Mouse (Mus musculus): Measurements from ENCODE around the gene Cdk6. TPM values are rescaled to one million over a fixed set of nuclear protein-coding genes. Genes with fewer than 3 reads are reported as not detected.
"Not testable (repeated sequence)": the region's sequence is repeated elsewhere in the genome, so short reads cannot be mapped to it uniquely, and the experiment has no call there.

Cdk6 gene
- total RNA-seq, 2 experiments from 2014 or later, result 0.92 to 1.2 TPM

DNA sequence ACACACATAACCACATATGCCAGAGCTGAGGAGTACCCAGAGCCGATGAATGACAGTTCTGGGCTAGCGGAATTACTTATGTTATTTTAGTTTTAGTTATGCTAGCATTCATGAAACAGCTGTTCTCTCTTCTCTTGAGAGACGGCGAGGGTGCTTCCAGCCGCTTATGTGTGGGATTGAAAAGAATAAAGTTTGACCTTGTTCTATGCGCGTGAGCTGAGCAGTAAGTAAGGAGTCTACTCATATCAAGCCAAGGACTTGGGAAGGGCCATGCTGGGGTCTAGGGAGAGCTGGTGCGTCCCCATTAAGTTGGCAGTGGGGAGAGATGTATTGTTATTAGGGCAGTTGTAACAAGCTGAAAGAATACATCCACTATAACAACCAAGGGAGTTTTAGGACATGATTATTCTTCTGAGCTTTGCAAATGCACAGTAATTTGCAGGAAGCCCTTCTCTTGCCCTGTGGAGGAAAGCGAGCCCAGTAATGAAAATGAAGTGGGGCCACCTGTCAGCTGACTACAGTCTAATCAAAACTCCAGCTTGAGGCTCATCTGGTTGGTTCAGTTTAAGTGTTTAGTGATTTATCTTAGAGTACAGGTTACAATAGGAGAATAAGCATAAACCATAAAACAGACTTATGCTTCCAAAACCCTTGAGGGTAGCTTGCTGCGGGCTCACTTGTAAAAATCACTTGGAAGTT is 170.0 kb downstream of the Cdk6 start:
- no peak for TF ChIP-seq CTCF (IDR thresholded peaks at IDR 0.05)
- no peak for DNase-seq
- H3K4me3 ChIP-seq, result no peak overlapping the region
- no peak overlapping the region for H3K27ac ChIP-seq
- intact Hi-C loops (cut with DNase I), result no loop called here

DNA sequence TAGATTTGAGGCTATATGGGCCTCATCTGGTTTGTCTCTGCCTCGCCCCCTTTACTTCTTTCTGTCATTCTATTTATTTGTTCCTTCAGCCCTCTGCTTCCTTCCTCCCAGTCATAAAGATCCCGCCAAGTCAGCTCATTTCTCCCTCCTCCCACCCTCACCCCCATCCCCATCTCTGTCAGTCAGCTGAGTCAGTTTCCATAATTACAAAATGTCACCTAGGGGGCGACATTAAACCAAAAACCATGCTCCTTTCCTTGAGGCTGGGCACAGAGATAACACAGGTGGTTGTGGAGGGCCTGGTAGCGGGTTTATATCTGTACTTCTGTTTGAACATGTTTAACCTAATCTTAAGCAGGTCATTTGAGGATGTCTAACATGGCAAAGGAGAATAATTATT is 171.3 kb downstream of the Cdk6 start:
- intact Hi-C loops (cut with DNase I), result no loop called here
- H3K27ac ChIP-seq, result no peak overlapping the region
- no peak overlapping the region for H3K4me3 ChIP-seq
- peak; percentile 20; the same call in 1 of the 2 replicates for TF ChIP-seq CTCF (IDR thresholded peaks at IDR 0.05)
- no peak for DNase-seq

DNA sequence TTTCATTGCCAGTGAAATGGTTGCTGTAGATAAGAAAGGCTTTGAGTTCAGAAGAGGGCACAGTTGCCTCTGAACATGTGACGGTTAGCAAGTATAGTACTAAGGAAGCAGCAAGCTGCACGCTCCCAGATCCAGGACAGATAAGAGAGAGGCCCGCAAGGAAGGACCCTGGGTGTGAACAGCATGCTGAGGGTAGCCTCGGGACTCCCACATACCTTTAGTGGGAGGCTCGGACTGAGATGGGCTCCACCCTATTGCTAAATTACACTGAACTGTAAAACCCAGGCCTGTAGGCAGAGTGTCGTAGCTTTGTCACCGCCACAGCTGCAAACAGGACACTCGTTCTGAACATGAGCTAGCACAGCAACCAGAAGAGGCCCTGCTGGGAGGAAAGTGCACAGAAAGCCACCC is 173.6 kb downstream of the Cdk6 start:
- H3K27ac ChIP-seq, result no peak overlapping the region
- intact Hi-C loops (cut with DNase I), result loop anchor here (5.0 kb wide), 2 partner anchors 293 to 368 kb away; no protein-coding TSS in a partner anchor
- TF ChIP-seq CTCF (IDR thresholded peaks at IDR 0.05), result no peak

DNA sequence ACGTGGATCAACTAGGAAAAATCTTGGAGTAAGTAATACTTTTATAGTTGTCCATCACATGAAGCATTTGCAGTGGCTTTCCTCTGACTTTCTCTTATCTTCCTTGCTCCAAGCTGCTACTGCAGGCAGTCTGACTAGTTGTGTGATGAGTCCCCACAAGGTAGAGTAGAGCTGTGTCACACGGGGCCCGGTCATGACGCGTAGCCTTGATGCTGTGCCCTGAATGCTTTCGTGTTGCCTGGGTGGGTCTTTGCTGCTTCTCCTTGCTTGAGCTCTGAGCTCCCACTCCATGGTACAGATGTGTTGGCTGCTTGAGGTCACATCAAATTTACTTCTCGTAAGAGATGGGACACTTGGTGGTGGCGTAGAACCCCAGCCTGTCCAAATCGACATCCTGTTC is 174.2 kb downstream of the Cdk6 start:
- no peak for DNase-seq
- intact Hi-C loops (cut with DNase I), result loop anchor here (5.0 kb wide), 2 partner anchors 293 to 368 kb away; no protein-coding TSS in a partner anchor

More for the DNA sequence above, 173.6 kb downstream of the Cdk6 start:
- no peak overlapping the region for H3K4me3 ChIP-seq
- no peak for DNase-seq

DNA sequence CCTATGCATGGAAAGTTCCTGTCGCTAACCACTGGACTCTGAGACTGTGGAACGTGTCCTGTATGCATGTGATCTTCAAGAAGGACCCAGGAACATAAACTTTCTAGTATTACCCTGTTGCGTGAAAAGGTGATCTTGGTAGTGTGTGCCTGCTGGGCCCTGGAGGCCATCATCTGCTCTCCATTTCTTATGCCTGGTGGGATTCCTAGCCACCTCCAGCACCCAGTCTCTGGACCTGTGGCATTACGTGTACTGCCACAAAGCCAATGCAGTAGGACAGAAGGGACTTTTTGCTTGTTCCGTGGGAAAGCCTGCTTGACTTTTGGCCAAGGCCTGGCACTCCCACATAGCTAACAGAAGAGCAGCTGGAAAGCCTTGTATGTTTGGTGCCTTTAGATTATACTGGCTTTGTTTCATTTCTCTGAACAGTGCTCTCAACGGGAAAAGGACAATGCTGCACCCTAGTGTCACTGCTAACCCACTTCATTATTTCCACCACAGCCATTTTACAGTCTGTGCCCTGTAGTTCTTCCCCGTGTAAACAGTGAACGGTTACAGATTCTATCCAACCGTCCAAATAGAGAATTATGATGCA is 175.3 kb downstream of the Cdk6 start:
- Histone ChIP-seq H3K27ac (no peak overlapping the region), H3K4me3 (0 out of 2 replicates have a peak overlapping the region, but pooled peaks have one; percentile 7)
- intact Hi-C loops (cut with DNase I), result loop anchor here (2.0 to 5.0 kb wide), 3 partner anchors 172 to 369 kb away; no protein-coding TSS in a partner anchor
- peak; percentile 80 for TF ChIP-seq CTCF (IDR thresholded peaks at IDR 0.05)
- no peak for DNase-seq

More for the DNA sequence above, 174.2 kb downstream of the Cdk6 start:
- Histone ChIP-seq H3K27ac (no peak overlapping the region), H3K4me3 (no peak overlapping the region)
- no peak for TF ChIP-seq CTCF (IDR thresholded peaks at IDR 0.05)

DNA sequence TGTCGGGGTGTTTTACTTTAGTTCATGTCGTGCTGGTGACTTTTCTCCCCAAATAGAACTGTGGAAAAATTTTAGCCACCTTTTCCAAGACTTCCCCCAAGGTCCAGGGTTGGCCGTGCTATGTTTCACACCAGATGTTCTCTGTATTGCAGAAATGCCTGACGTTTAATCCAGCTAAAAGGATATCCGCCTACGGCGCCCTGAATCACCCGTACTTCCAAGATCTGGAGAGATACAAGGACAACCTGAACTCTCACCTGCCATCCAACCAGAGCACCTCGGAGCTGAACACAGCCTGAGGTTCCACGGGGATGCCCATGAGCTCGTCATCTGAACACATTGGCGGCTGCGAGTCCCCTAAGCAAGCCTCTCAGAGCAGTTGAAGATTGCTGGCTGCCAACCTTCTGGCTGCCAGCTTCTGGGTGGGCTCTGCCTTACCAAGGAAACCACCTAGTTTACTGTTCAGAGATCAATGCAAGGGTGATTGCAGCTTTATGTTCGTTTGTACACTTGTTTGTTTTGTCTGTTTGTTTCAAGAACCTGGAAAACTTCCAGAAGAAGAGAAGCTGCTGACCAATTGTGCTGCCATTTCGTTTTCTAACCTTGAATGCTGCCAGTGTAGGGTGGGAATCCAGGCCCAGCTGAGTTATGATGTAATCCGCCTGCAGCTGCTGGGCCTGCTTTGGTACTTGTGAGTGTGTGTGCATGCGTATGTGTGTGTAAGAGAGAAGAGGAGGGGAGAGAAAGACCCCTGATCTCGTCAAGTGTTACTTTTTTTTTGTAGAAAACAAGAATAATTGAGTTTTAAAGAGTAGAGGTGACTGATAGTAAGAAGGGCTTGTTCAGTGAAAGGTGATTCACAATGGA is 179.4 kb downstream of the Cdk6 start:
- DNase-seq, result no peak
- Histone ChIP-seq H3K27ac (no peak overlapping the region), H3K4me3 (no peak overlapping the region)
- no peak for TF ChIP-seq CTCF (IDR thresholded peaks at IDR 0.05)
- intact Hi-C loops (cut with DNase I), result no loop called here

DNA sequence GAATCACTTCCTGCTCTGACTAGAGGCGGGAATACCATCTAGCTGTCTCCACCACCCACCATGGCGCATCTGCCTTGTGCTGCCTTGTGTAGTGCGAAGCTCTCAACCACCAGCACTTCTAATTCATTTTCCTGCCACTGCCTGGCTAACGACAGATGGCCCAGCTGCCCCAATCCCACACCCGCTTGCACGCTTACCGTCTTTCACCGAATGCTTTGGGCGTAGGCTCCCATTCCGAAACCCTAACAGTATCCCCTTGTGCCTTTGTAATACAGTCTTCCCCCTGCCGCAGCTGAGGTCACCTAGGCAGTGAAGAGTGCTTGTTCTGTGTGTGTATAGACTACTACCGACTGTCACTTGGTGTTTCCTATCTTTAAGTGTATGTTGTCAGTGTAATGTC is 180.5 kb downstream of the Cdk6 start:
- no peak for TF ChIP-seq CTCF (IDR thresholded peaks at IDR 0.05)
- DNase-seq, result no peak
- no peak overlapping the region for H3K4me3 ChIP-seq
- no peak overlapping the region for H3K27ac ChIP-seq
- intact Hi-C loops (cut with DNase I), result no loop called here

DNA sequence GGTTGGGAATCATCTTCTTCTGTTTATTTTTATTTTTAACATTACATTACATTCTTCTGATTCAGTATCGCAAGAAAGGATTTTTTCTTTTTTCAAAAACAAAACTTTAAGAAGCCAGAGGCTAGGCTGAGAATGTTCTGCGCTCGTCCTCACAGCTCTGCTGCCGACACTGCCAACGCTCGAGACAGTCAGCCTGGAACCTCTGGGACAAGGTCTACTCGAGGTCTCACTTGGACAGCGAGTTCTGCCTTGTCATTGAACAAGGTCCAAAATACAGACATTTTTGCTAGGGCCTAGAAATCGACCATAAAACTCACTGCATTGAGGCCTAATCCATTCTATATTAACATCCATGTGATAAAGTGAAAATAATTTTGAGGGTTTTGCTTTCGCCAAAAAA is 181.5 kb downstream of the Cdk6 start:
- Histone ChIP-seq H3K4me3 (no peak overlapping the region), H3K27ac (no peak overlapping the region)
- intact Hi-C loops (cut with DNase I), result no loop called here
- no peak for TF ChIP-seq CTCF (IDR thresholded peaks at IDR 0.05)
- DNase-seq, result no peak

DNA sequence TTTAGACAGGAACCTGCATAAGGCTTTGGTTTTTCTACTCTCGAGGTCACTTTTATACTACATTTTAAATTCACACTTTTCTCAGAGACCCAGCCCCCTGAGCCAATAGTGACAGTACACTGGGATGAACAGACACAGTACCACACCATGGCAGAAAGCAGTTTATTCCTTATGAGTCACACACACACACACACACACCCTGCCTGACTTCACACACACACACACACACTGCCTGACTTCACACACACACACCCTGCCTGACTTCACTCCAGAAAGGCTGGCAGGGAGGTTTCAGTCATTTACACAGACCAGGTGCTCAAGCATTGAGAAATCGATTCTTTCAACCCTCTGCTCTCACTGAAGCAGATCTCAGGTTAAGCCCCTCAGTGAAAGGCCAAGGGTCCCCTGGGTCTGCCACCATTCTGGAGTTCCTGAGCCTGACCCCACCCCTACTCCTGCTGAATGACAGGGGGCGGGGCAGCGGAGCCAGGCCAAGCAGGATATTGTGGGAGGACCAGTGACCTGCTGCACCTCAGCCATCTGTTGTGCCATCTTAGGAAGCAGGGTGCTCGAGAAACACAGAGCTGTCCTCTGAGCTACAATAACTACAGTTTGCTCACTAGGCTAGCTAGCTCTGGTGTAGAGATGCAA is 185.9 kb downstream of the Cdk6 start:
- intact Hi-C loops (cut with DNase I), result no loop called here
- DNase-seq, result no peak
- H3K27ac ChIP-seq, result no peak overlapping the region
- TF ChIP-seq CTCF (IDR thresholded peaks at IDR 0.05), result no peak
- H3K4me3 ChIP-seq, result no peak overlapping the region

DNA sequence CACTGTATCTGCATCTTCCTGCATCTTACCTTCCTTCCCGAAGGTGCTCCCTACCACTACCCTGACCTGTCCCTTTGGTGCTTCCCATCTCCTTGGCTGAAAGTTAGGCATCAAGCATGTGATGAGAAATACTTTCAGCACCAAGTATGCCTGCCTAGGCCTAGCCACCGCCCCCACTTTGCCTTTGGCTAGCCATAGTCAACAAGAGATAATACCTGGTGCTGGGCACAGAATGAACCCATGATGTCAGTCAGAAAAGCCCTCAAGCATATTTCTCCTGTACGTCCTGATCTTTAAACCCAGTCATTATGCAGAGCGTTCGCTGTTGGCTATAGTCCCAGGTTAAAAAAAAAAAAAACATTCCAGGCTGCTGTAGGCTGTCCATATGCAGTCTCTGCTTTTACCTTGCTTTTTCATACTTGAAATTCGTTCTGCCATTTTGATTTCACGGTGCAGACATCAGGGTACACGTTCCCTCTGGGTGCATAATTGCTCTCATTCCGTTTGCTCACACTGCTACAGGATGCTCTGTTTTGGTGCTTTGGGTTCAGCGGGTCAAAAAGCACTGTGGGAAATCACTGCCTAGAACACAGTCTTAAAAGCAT is 188.4 kb downstream of the Cdk6 start:
- no peak for DNase-seq
- intact Hi-C loops (cut with DNase I), result no loop called here
- no peak for TF ChIP-seq CTCF (IDR thresholded peaks at IDR 0.05)
- Histone ChIP-seq H3K4me3 (no peak overlapping the region), H3K27ac (no peak overlapping the region)

DNA sequence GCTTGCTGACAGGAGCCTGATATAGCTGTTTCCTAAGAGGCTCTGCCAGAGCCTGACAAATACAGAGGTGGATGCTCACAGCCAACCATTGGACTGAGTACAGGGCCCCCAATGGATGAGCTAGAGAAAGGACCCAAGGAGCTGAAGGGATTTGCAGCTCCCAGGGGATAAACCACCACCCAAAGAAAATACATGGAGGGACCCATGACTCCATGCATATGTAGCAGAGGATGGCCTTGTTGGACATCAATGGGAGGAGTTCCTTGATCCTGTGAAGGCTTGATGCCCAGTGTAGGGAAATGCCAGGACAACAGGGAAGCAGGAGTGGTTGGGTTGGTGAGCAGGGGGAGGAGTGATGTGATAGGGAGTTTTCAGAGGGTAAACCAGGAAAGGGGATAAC is 190.8 kb downstream of the Cdk6 start:
- DNase-seq; intact Hi-C loops (cut with DNase I); H3K27ac ChIP-seq; H3K4me3 ChIP-seq: not testable (repeated sequence)

DNA sequence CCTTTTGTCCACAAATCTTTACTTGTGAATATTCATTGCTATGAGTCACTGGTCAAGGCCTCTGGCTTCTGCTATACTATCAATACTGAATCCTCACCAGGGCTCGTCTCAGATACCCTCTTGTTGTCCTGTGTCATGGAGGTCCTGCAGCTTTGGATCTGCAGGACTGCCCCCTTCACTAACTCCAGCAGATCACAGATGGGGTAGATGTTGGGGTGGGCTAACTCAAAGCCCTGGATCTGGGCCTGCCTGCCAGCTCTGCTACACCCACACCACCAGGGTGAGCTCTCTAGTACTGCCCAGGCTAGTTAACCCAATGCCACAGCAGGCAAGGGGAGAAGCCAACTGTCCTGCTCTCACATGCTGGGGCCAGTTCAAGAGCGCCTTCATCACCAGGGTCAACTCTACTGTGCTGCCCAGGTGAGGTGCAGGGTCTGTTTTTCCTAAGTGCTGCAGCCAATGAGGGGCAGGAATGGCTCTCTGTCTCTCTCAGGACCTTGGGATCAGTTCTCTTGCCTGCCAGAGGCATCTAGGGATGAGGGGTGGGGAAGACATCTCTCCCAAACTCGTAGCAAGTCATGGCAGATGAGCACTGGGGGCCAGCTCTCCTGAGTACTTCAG is 195.4 kb downstream of the Cdk6 start:
- no peak overlapping the region for H3K27ac ChIP-seq
- no peak for TF ChIP-seq CTCF (IDR thresholded peaks at IDR 0.05)
- H3K4me3 ChIP-seq, result no peak overlapping the region
- DNase-seq, result no peak
- intact Hi-C loops (cut with DNase I), result no loop called here

Measured in gastrocnemius, adult 2 months (tissue).